Mouse (Mus musculus) CH12.LX (cell line): ENCODE data around the gene Kntc1. TPM values are rescaled to one million over a fixed set of nuclear protein-coding genes. Genes with fewer than 3 reads are reported as not detected.

ENCODE experiments used
- DNase-seq: peaks from one replicate; pipeline ENCODE4 v3.0.0-alpha.2; 2013; ENCODE audit errors: extremely low read depth
- H3K27ac ChIP-seq: 2 replicates; pipeline ENCODE4 v1.5.1; 2012; ENCODE audit warnings: low read depth, mild to moderate bottlenecking, control low read depth, moderate library complexity; ENCODE audit not compliant: insufficient read depth
- H3K27me3 ChIP-seq: replicated peaks from 2 replicates; pipeline ENCODE3; 2012; ENCODE audit warnings: inconsistent platforms
- H3K36me3 ChIP-seq, 2 experiments: replicated peaks in 1 of 2; 2 replicates each; pipeline versions ENCODE3 to v1.6.1; 2012; ENCODE audit warnings: inconsistent platforms in 1 of 2, low read length in 1 of 2, mild to moderate bottlenecking in 1 of 2, mixed read lengths in 1 of 2, moderate library complexity in 1 of 2; ENCODE audit not compliant: control insufficient read depth in 1 of 2, insufficient read depth in 1 of 2
- H3K4me1 ChIP-seq, 2 experiments: 2 replicates each; pipeline ENCODE4 v1.6.1; 2012; ENCODE audit warnings: inconsistent platforms in 1 of 2, moderate library complexity in 1 of 2; ENCODE audit not compliant: insufficient read depth in 2 of 2, control insufficient read depth in 1 of 2
- H3K4me2 ChIP-seq: 2 replicates; pipeline ENCODE4 v1.6.1; 2012; ENCODE audit warnings: low read depth, mild to moderate bottlenecking, control low read depth; ENCODE audit not compliant: poor library complexity, insufficient read depth, severe bottlenecking
- H3K4me3 ChIP-seq, 3 experiments: fragments of 150-350 bp in 1 of 3; sonication (generic) in 1 of 3; replicated peaks in 1 of 3; 2 replicates each; pipeline versions ENCODE3 to v1.5.1; 2011 to 2012; ENCODE audit warnings: low read depth in 2 of 3, low read length in 2 of 3, mild to moderate bottlenecking in 2 of 3, moderate library complexity in 2 of 3, control low read depth in 1 of 3, improper control_type of control experiment in 1 of 3, inconsistent platforms in 1 of 3, mixed read lengths in 1 of 3; ENCODE audit not compliant: poor library complexity in 1 of 3
- H3K79me2 ChIP-seq: replicated peaks from 2 replicates; pipeline ENCODE4 v1.6.1; 2012; ENCODE audit warnings: mild to moderate bottlenecking, moderate library complexity; ENCODE audit not compliant: control insufficient read depth, poor library complexity, insufficient read depth, severe bottlenecking; ENCODE audit errors: extremely low read depth
- H3K9ac ChIP-seq: 2 replicates; pipeline ENCODE4 v1.6.1; 2012; ENCODE audit warnings: low read depth, mild to moderate bottlenecking, control low read depth, moderate library complexity; ENCODE audit not compliant: insufficient read depth
- H3K9me3 ChIP-seq: replicated peaks from 2 replicates; pipeline ENCODE3; 2012; ENCODE audit warnings: low read length, inconsistent platforms, mixed read lengths
- BHLHE40 ChIP-seq: IDR thresholded peaks from 2 replicates; pipeline ENCODE4 v1.6.1; 2011; ENCODE audit warnings: mild to moderate bottlenecking, low read depth, low read length, improper control_type of control experiment
- E2F4 ChIP-seq: IDR thresholded peaks from 2 replicates; pipeline ENCODE4 v1.6.1; 2011; ENCODE audit warnings: low read depth, low read length, improper control_type of control experiment; ENCODE audit not compliant: insufficient replicate concordance
- ELF1 ChIP-seq: IDR thresholded peaks from 2 replicates; pipeline ENCODE4 v1.6.1; 2014; ENCODE audit warnings: low read depth, mild to moderate bottlenecking, inconsistent platforms, low read length, improper control_type of control experiment
- GABPA ChIP-seq: IDR thresholded peaks from 2 replicates; pipeline ENCODE4 v1.6.1; 2012; ENCODE audit warnings: low read depth, low read length, improper control_type of control experiment, inconsistent platforms; ENCODE audit not compliant: insufficient replicate concordance
- IRF4 ChIP-seq: IDR thresholded peaks from 2 replicates; pipeline ENCODE4 v1.6.1; 2014; ENCODE audit warnings: low read depth, mild to moderate bottlenecking, inconsistent platforms, low read length, improper control_type of control experiment
- JUN ChIP-seq: IDR thresholded peaks from 2 replicates; pipeline ENCODE4 v1.6.1; 2011; ENCODE audit warnings: low read depth, mild to moderate bottlenecking, low read length, improper control_type of control experiment, moderate library complexity; ENCODE audit not compliant: insufficient read depth
- MAFK ChIP-seq: IDR thresholded peaks from 2 replicates; pipeline ENCODE4 v1.6.1; 2011; ENCODE audit warnings: low read length, improper control_type of control experiment; ENCODE audit not compliant: insufficient replicate concordance
- MAX ChIP-seq: IDR thresholded peaks from 2 replicates; pipeline ENCODE4 v1.6.1; 2011; ENCODE audit warnings: low read length, improper control_type of control experiment
- MAZ ChIP-seq: IDR thresholded peaks from 2 replicates; pipeline ENCODE4 v1.6.1; 2012; ENCODE audit warnings: low read depth, mild to moderate bottlenecking, inconsistent platforms, low read length, improper control_type of control experiment, moderate library complexity
- MXI1 ChIP-seq: IDR thresholded peaks from 2 replicates; pipeline ENCODE4 v1.6.1; 2011; ENCODE audit warnings: mild to moderate bottlenecking, low read depth, low read length, improper control_type of control experiment
- NELFE ChIP-seq: IDR thresholded peaks from 2 replicates; pipeline ENCODE4 v1.6.1; 2011; ENCODE audit warnings: low read depth, low read length, improper control_type of control experiment
- NRF1 ChIP-seq: IDR thresholded peaks from 2 replicates; pipeline ENCODE4 v1.6.1; 2014; ENCODE audit warnings: low read depth, mild to moderate bottlenecking, inconsistent platforms, low read length, improper control_type of control experiment, moderate library complexity
- POLR2A ChIP-seq: IDR thresholded peaks from 2 replicates; pipeline ENCODE4 v1.6.1; 2011; ENCODE audit warnings: low read depth, mild to moderate bottlenecking, improper control_type of control experiment, low read length
- POLR2AphosphoS2 ChIP-seq: IDR thresholded peaks from 2 replicates; pipeline ENCODE4 v1.6.1; 2011; ENCODE audit warnings: low read depth, low read length, improper control_type of control experiment
- RAD21 ChIP-seq: IDR thresholded peaks from 2 replicates; pipeline ENCODE4 v1.6.1; 2011; ENCODE audit warnings: low read depth, mild to moderate bottlenecking, low read length, improper control_type of control experiment, moderate library complexity
- RCOR1 ChIP-seq: conservative IDR thresholded peaks from 2 replicates; pipeline ENCODE4 v1.6.1; 2012; ENCODE audit warnings: low read depth, mild to moderate bottlenecking, inconsistent platforms, low read length, improper control_type of control experiment
- SMC3 ChIP-seq: IDR thresholded peaks from 2 replicates; pipeline ENCODE4 v1.6.1; 2011; ENCODE audit warnings: low read depth, low read length, improper control_type of control experiment
- TBP ChIP-seq: conservative IDR thresholded peaks from 2 replicates; pipeline ENCODE4 v1.6.1; 2011; ENCODE audit warnings: low read depth, low read length, improper control_type of control experiment
- TCF12 ChIP-seq: IDR thresholded peaks from 2 replicates; pipeline ENCODE4 v1.6.1; 2014; ENCODE audit warnings: low read depth, mild to moderate bottlenecking, inconsistent platforms, low read length, improper control_type of control experiment
- UBTF ChIP-seq: IDR thresholded peaks from 2 replicates; pipeline ENCODE4 v1.6.1; 2012; ENCODE audit warnings: low read depth, mild to moderate bottlenecking, inconsistent platforms, low read length, improper control_type of control experiment, moderate library complexity
- USF1 ChIP-seq: IDR thresholded peaks from 2 replicates; pipeline ENCODE4 v1.6.1; 2014; ENCODE audit warnings: low read depth, mild to moderate bottlenecking, inconsistent platforms, low read length, improper control_type of control experiment
- ZC3H11A ChIP-seq: IDR thresholded peaks from 2 replicates; pipeline ENCODE4 v1.6.1; 2012; ENCODE audit warnings: low read depth, mild to moderate bottlenecking, inconsistent platforms, low read length, improper control_type of control experiment
- dilution Hi-C: fragments of 300-500 bp; cut with MboI; formaldehyde crosslinking; loops from 2 replicates; pipeline ENCODE4 v1.14.3; 2020; ENCODE audit warnings: low sequenced_read_pairs; ENCODE audit not compliant: extremely low pct_unique_long_range_greater_than_20kb, extremely low pct_ligation_motif_present
- in situ Hi-C: fragments of 300-500 bp; cut with MboI; formaldehyde crosslinking; loops from 3 replicates; pipeline ENCODE4 v1.14.3; 2019; ENCODE audit warnings: low sequenced_read_pairs, low pct_ligation_motif_present, low pct_unique_long_range_greater_than_20kb, mixed read lengths
- polyA plus RNA-seq: library from polyadenylated mRNA; unstranded; fragments of >175 nt; gene quantifications from 2 replicates; pipeline ENCODE4 v1.2.1, GENCODE M21; 2012; ENCODE audit warnings: low read depth; ENCODE audit not compliant: insufficient read length
- total RNA-seq, 2 experiments: library from RNA; depleted of rRNA; stranded (reverse); fragments of 300-350 nt in 1 of 2; fragments of >200 nt in 1 of 2; gene quantifications; 2 replicates each; pipeline ENCODE4 v1.2.3; 2012 to 2014

Kntc1 gene
- total and polyA plus RNA-seq, 3 experiments, result 30.4 to 37.4 (median 30.5) TPM

- Histone ChIP-seq H3K27ac (no peak overlapping the region), H3K4me1 (no peaks in the 10 kb centered on the region), H3K4me2 (no peak overlapping the region), H3K36me3 (peaks cover 78 to 92% of the 10 kb centered on the region in 2 experiments), H3K27me3 (no peaks in the 10 kb centered on the region), H3K9ac (no peak overlapping the region), H3K79me2 (no peaks in the 10 kb centered on the region), H3K4me3 (no peak overlapping the region), H3K9me3 (no peaks in the 10 kb centered on the region)
- no peak for DNase-seq
- in situ Hi-C loops (no loop called here), dilution Hi-C loops (no loop called here)
- TF ChIP-seq MXI1, result no peak
- TF ChIP-seq USF1, result no peak
- TF ChIP-seq ELF1, result no peak
- no peak for TF ChIP-seq JUN
- TF ChIP-seq IRF4, result no peak
- TF ChIP-seq TBP, result no peak
- no peak for TF ChIP-seq E2F4
- TF ChIP-seq RCOR1, result no peak
These were observed 39.9 kb upstream of the Kntc1 start for GRCm38 (mm10) chr5:123709571-123709970.

GRCm38 (mm10) chr5:123713782-123714181 is 35.7 kb upstream of the Kntc1 start:
- H3K27ac ChIP-seq, result no peak overlapping the region
- no peak overlapping the region for H3K9ac ChIP-seq
- TF ChIP-seq POLR2AphosphoS2, result no peak
- TF ChIP-seq MAX, result no peak
- TF ChIP-seq MAZ, result no peak
- no peak for TF ChIP-seq SMC3
- TF ChIP-seq TCF12, result no peak
- no peak for TF ChIP-seq GABPA
- TF ChIP-seq TBP, result no peak
- TF ChIP-seq ZC3H11A, result no peak
- TF ChIP-seq NELFE, result no peak
- TF ChIP-seq MXI1, result no peak
- no peak for TF ChIP-seq USF1
- TF ChIP-seq NRF1, result no peak
- no peak for TF ChIP-seq MAFK
- TF ChIP-seq UBTF, result no peak
- no peak for TF ChIP-seq POLR2A
- no peak for TF ChIP-seq RAD21
- TF ChIP-seq BHLHE40, result no peak
- H3K27me3 ChIP-seq, result no peaks in the 10 kb centered on the region
- H3K4me1 ChIP-seq, result peaks cover 4 to 20% of the 10 kb centered on the region in 2 experiments; a peak in 3 of 4 replicates
- DNase-seq, result no peak
- H3K36me3 ChIP-seq, result peaks cover 64 to 91% of the 10 kb centered on the region in 2 experiments
- no peak overlapping the region for H3K4me2 ChIP-seq
- in situ Hi-C loops (no loop called here), dilution Hi-C loops (no loop called here)
- no peak overlapping the region for H3K4me3 ChIP-seq
- H3K9me3 ChIP-seq, result no peaks in the 10 kb centered on the region
- H3K79me2 ChIP-seq, result peaks cover 25% of the 10 kb centered on the region
